Mouse (Mus musculus) kidney, adult 8-10 months (tissue): ENCODE measurements around the gene Celsr1.
A peak's percentile ranks its signal among the peaks of the same experiment; 100 is the strongest.

ENCODE experiments used
- DNase-seq, 2 experiments: peaks; one replicate each; pipeline ENCODE4 v3.0.0; 2022

Gene Celsr1

GRCm38 (mm10) chr15:86033191-86033841, at the start of gene Celsr1:
TSS of gene Celsr1 (minus strand) at chr15:86033777.
- no peak for DNase-seq

- no peak for DNase-seq
Observed at GRCm38 (mm10) chr15:86083261-86083741, 49.7 kb upstream of the Celsr1 start.

DNA sequence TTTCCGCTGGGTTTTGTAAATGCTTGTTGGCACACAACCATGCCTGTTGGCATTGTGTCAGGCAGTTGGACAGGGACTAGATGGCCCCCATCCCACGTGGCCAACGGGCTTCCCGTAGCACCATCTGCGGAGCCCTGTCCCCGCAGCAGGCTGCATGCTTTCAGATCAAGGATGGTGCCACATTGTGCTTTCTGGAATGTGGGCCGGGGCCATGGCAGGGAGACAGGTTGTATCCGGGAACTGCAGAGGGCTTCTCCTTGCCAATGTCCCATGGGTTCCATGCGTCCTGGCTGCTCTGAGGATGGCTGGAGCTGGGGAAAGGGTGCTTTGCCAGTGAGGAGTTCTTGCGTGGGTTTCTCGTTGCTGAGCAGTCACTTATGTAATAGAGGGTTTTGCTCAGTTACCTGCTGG, 49.0 kb upstream of the Celsr1 start:
- no peak for DNase-seq

- no peak for DNase-seq
Observed at GRCm38 (mm10) chr15:86081654-86082053, 48.1 kb upstream of the Celsr1 start.

- DNase-seq = no peak
Observed at GRCm38 (mm10) chr15:86080408-86080807, 46.8 kb upstream of the Celsr1 start.

DNA sequence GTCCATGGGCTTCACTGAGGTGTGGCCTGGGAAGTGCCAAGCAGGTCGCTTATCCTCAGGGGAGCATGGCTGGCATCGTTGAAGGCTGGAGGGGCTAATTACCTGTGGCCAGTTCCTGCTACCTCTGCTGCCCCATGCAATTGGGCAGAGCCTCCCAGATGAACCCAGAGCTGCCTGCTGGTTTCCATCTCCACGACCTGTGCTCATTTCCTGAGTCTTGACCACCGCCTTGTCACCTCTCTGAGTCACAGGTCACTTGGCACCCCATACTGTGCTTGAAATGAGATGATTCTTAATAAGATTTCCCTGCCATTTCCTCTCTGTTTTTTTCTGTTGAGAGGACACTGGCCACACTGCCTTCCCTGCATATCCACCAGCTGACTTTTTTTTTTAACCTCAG, 46.3 kb upstream of the Celsr1 start:
- peak; percentile 66 to 74 for DNase-seq

DNA sequence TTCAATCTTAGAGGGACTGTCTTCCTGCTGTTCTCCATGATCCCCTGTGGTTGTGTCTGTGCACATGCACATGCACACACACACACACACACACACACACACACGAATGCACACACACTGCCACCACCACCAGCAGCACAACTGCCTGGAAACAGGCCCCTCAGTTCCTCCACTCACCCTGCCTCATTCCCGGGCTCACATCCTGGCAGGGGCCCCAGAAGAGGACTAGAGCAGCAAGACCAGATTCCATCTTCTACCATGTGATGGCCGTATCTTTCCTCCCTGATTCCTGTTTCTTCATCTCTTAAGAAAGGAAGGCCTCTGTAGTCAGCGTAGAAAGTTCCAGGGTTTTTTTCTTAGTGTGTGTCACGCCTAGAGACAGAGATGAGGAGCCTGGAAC, 45.9 kb upstream of the Celsr1 start:
- DNase-seq = no peak

DNA sequence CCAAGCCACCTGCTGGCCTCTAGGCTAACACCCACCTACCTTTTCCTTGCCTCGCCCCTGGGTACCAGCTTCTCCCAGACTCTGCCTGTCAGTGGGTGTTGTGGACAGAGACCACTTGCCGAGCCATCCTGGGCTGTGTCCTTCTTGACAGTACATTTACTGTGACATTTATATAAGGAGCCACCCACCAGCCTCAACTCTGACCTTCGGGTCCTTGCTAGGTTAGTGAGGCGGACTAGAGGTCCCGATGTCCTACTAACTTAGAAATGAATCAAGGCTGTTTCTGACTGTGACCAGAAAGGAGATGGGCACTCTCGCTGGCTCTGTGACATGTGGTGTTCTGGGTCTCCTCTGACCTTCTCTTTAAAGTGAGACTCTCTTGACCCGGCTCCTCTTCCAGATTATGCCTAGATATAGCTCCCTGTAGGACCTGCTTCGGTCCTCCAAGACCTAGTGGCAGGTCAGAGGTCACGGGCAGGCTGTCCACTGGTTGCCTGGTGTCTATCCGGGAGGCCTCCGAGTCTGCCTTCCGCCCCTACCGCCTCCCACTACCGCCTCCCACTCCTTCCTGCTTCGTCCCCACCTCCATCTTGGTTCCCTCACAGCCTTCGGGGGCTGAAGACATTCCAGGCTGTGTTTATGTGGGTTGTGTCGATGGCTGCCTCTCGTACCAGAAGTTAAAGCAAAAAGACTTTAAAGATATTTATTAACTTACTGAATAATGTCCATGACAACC, 45.1 kb upstream of the Celsr1 start:
- DNase-seq = no peak

DNA sequence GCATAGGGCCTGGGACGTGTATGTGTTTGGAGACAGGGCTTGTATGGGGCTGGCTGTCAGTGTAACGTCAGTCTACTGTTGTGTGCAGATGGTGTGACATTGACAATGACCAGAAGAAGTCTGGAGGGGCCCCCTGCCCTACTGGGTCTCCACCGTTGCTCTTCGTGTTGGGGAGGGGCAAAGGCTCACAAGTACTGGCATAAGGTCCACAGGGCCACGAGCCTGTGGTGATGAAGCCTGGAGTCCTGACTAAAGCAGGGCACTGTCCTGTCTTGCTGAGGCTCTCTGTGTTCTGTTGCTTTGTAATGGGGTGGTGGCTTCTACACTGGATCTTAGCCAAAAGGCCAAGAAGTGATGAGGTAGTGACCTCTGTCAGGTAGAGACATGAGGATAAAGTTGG, 44.4 kb upstream of the Celsr1 start:
- no peak for DNase-seq

- DNase-seq = no peak
Observed at GRCm38 (mm10) chr15:86076378-86076777, 42.8 kb upstream of the Celsr1 start.

DNA sequence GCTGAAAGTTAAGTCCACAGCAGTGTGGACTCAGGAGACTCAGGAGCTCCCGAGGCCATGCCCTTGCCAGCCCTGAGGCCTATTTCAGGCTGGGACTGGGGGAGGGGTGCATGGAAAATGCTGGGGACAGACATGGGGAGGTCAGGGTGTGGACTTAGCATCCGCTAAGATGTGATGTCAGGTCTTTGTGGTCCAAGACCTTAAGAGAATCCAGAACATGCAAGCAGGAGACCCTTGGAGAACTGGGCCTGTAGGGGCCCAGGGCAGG, 42.4 kb upstream of the Celsr1 start:
- DNase-seq = no peak

DNA sequence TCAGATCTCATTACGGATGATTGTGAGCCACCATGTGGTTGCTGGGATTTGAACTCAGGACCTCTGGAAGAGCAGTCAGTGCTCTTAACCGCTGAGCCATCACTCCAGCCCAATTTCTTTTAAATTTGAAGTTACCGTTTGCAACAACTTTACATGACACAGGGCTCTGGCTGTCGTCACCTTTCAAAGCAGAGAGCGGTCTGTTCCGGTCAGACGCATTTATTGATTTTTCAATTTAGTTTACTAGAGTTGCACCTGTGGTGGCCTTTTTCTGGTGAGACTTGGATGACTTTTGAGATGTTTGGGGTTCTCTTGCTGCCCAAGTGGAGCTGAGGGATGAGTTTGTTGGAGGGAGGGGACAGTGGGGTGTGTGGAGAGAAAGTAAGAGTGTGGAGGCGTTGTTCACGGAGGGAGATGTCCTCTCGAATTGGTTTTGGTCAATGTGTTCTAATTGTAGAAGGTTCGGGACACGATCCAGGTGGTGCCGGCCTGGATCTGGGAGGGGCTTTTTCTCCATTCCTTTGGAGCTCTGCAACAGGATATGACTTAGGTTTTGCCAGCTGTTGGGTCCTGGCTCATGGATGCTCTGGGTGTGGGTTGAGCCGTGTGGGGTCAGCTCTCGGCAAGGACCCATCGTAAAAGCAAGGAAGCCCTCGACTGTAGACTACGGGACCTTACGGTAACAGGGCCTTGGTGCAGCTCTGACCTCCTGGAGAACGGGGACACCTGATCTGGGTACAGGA, 41.9 kb upstream of the Celsr1 start:
- DNase-seq = no peak

GRCm38 (mm10) chr15:86074171-86074937, 40.8 kb upstream of the Celsr1 start:
- no peak for DNase-seq

DNA sequence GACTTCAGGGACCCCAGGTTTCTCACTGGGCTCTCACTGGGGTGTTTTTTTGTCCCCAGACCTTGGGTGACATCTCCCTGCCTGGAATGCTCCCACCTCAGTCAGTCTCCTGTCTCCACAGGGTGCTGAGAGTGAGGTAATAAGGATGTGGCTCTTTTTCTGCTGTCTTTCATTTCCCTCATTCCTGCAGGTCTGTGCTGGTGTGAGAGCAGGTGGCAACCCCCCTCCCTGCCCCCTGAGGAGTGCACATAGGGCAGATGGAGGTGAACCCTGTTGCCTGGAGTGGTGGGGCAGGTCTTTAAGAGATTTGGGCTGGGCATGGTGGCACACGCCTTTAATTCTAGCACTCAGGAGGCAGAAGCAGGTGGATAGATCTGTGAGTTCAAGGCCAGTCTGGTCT, 37.6 kb upstream of the Celsr1 start:
- no peak for DNase-seq

GRCm38 (mm10) chr15:86070368-86070767, 36.8 kb upstream of the Celsr1 start:
- DNase-seq = no peak

DNA sequence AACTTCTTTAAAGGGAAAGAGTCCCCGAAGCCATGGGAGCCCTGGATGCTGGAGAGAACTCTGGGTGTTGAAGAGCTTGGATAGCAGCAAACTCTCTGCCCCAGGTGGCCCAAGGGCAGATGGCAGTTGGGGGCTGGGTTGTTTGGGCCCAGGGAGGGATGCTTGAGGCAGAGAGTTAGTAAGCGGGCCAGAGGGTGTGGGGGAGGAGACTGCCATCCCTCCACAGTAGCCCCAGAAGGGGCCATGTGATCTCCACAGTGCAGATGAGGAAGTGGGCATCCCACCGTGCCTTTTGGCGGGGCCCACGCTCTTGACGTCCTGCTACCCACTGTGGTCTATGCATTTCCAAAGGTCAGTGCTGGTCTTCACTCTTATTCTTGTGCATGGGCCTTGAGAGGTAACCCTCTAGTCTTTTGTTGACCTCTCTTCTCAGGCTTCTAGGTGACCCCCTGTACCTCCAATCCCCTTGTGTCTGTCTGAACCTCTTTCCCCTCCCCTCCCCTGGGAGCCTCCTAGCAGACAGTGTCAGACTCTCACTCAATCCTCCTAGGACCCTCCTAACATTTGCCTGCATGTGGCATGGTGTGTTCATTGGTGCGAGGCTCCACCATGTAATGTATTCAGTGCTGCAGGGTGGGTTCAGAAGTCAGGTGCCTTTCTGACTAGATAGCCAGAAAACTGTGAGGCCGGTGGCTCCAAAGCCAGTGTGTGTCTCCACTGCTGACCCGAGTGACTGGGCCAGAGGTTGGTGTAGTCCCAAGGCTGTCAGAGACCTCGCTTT, 35.6 kb upstream of the Celsr1 start:
- DNase-seq = no peak

GRCm38 (mm10) chr15:86067941-86068495, 34.4 kb upstream of the Celsr1 start:
- DNase-seq = no peak

DNA sequence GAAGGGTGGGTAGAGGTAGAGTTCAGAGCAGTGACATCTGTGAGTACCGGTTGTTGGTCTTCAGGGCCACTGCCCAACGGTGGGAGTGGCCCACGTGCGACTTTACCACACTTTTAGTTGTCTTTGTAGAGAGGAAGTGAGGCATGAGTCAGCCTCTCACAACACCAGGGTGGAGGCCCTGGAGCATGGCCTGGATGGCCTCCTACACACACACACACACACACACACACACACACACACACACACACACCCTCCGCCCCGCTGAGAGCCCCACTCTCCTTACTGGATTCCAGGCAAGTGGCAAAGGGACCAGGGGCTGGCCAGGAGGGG, 34.0 kb upstream of the Celsr1 start:
- no peak for DNase-seq

- DNase-seq = no peak
Observed at GRCm38 (mm10) chr15:86066836-86067580, 33.4 kb upstream of the Celsr1 start.

GRCm38 (mm10) chr15:86065367-86065766, 31.8 kb upstream of the Celsr1 start:
- DNase-seq = no peak

DNA sequence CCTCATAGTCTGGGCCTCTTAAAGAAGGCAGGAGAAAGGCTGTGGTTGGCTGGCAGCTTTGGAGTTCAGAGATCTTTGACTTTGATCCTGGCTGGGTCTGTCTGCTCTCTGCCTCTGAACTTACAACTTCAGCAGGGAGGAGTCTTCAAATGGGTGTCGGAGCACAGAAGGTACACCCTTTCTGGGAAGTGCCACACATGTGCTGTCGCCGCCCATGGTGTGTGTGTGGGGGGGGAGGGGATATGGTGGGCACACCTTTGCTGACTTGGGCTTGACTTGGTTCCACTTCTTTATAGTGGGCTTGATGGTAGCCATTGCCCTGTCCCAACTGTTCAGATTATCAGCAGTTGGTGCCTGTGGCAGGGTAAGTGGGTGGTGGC, 31.3 kb upstream of the Celsr1 start:
- DNase-seq = no peak
